Mouse (Mus musculus) small intestine, adult 2 months (tissue): ENCODE measurements around the gene Trim2.

ENCODE experiments used
- CTCF ChIP-seq: fragments of 200-500 bp; IDR thresholded peaks from 2 replicates; pipeline ENCODE4 v1.5.1; 2012; ENCODE audit warnings: low read depth, mild to moderate bottlenecking, control low read depth, inconsistent platforms, low read length, moderate library complexity, mixed read lengths; ENCODE audit not compliant: insufficient replicate concordance, insufficient read length; ENCODE audit errors: extremely low read depth
- POLR2A ChIP-seq: fragments of 200-500 bp; IDR thresholded peaks from 2 replicates; pipeline ENCODE4 v1.6.1; 2012; ENCODE audit warnings: low read depth, mild to moderate bottlenecking, control low read depth, inconsistent platforms, low read length, moderate library complexity

DNA sequence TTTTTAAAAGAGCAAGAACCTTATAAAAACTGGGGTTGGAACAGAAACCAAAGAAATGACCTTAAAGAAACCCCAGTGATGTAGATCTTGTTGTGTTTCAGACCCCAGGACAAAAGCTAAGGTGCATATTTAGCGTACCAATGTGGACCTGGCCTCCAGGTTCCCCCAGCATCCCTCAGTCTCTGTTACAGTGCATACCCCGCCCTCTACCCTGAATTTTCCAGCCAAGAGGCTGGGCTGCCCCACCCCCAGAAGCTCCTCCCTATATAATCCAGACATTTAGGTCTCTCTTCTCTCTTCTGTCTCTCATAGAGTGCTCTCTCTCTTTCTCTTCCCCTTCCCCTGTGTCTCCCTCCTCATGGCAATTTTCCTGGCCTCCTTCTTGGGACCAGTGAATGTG is 126.4 kb downstream of the Trim2 start:
- TF ChIP-seq CTCF, result no peak
- no peak for TF ChIP-seq POLR2A
